Mouse (Mus musculus) right cerebral cortex, adult 2 months (tissue): ENCODE results near the gene Apoh.

Source experiments
- DNase-seq, 2 experiments: peaks; one replicate each; pipeline ENCODE4 v3.0.0; 2021 to 2022; ENCODE audit warnings: low spot score in 2 of 2

The Apoh gene

GRCm38 (mm10) chr11:108333583-108334379 lies 9.4 kb upstream of the Apoh start:
- DNase-seq = no peak

- no peak for DNase-seq
Measured at GRCm38 (mm10) chr11:108334658-108335057, 8.5 kb upstream of the Apoh start.

GRCm38 (mm10) chr11:108335536-108335935 lies 7.6 kb upstream of the Apoh start:
- no peak for DNase-seq

- DNase-seq = no peak
Measured at GRCm38 (mm10) chr11:108336445-108336844, 6.7 kb upstream of the Apoh start.

- DNase-seq = no peak
Measured at GRCm38 (mm10) chr11:108340293-108340692, 2.9 kb upstream of the Apoh start.

- no peak for DNase-seq
Measured at GRCm38 (mm10) chr11:108341783-108342182, 1.4 kb upstream of the Apoh start.

- DNase-seq = peak; percentile 93 to 96
Measured at GRCm38 (mm10) chr11:108343789-108344462, 772 bp downstream of the Apoh start, which contains the start of gene Prkca. Gene Prkca, minus strand, starts transcription at chr11:108343928.

GRCm38 (mm10) chr11:108344759-108345158 lies 1.6 kb downstream of the Apoh start:
- DNase-seq = no peak

GRCm38 (mm10) chr11:108345321-108345720 lies 2.2 kb downstream of the Apoh start:
- no peak for DNase-seq

- no peak for DNase-seq
Measured at GRCm38 (mm10) chr11:108350799-108351198, 7.6 kb downstream of the Apoh start.

- no peak for DNase-seq
Measured at GRCm38 (mm10) chr11:108352842-108353388, 9.8 kb downstream of the Apoh start.

- DNase-seq = no peak
Measured at GRCm38 (mm10) chr11:108356020-108356419, 12.9 kb downstream of the Apoh start.

GRCm38 (mm10) chr11:108358911-108359310 lies 15.8 kb downstream of the Apoh start:
- DNase-seq = no peak

GRCm38 (mm10) chr11:108360983-108361382 lies 17.8 kb downstream of the Apoh start:
- no peak for DNase-seq

- no peak for DNase-seq
Measured at GRCm38 (mm10) chr11:108362965-108363364, 19.8 kb downstream of the Apoh start.

GRCm38 (mm10) chr11:108363991-108364390 lies 20.8 kb downstream of the Apoh start:
- no peak for DNase-seq

GRCm38 (mm10) chr11:108364945-108365589 lies 21.9 kb downstream of the Apoh start:
- DNase-seq = peak in 1 of 2 experiments; percentile 19

GRCm38 (mm10) chr11:108365600-108365999 lies 22.4 kb downstream of the Apoh start:
- DNase-seq = no peak

GRCm38 (mm10) chr11:108367046-108367445 lies 23.9 kb downstream of the Apoh start:
- DNase-seq = no peak

- no peak for DNase-seq
Measured at GRCm38 (mm10) chr11:108376815-108377214, 33.7 kb downstream of the Apoh start.

- peak; percentile 91 to 93 for DNase-seq
Measured at GRCm38 (mm10) chr11:108377680-108378362, 34.7 kb downstream of the Apoh start.

- DNase-seq = no peak
Measured at GRCm38 (mm10) chr11:108378363-108378751, 35.2 kb downstream of the Apoh start.
